Mouse (Mus musculus) lung, adult 2 months (tissue): ENCODE measurements around the gene Plod3.

Source experiments
- CTCF ChIP-seq: fragments of 200-500 bp; IDR thresholded peaks from 2 replicates; pipeline ENCODE4 v1.5.1; 2011; ENCODE audit warnings: mild to moderate bottlenecking, low read length, control low read depth; ENCODE audit not compliant: insufficient read depth
- POLR2A ChIP-seq: fragments of 200-500 bp; IDR thresholded peaks from 2 replicates; pipeline ENCODE4 v1.6.1; 2011; ENCODE audit warnings: low read depth, mild to moderate bottlenecking, control low read depth, low read length, borderline replicate concordance; ENCODE audit errors: extremely low read depth

- TF ChIP-seq POLR2A (no peak), CTCF (no peak)
Measured at GRCm38 (mm10) chr5:137029643-137030415, 43.0 kb downstream of the Plod3 start.
